Mouse (Mus musculus): ENCODE data around the gene Rpl15.
"Not testable (repeated sequence)": the region's sequence is repeated elsewhere in the genome, so short reads cannot be mapped to it uniquely, and the experiment has no call there.

Rpl15 gene

DNA sequence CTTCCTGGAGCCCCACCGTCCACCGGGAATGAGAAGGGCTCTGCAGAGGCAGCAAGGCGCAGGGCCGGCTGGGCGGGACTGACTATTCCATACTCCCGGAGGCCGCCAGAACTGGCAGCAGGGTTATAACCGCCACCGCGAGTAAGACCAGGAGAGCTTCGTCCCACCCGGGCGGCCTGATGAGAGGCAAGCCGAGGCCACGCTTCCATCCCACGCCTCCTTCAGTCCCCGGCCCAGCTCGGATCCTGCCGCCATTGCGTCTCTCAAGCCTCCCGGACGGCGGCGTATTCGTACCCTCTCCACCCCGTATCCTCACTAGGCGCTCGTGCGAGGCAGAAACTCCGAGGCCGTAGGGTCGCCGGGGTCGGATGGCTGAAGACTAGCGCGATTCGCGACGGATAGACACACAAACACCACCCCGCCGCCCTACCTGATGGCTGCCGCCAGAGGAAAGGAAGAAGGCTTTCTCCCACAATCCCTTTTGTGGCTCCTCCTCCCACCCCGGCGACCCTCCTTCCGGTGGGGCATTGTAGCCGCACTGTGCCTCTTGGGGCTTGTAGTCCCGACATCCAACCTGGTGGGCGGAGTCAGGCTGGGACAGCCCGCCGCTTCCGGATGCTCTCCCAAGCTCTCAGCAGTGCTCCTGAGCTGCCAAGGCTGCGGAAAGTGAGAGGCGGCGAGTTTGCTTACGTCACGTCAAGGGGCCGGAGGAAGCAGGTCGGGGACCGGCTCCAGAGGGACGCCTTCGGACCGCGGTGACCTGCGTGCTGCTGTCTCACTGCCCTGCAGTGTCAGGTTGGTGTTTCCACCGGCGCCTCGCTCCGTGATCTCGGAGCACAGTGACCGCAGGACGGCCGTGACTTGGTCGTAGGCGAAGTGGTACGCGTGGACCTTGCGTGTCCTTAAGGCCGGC is at the start of gene Rpl15, which contains the start of gene Nkiras1:
Rpl15 (minus strand) TSS at position 863 of the 913 bp plus-strand sequence.
Nkiras1 (plus strand) TSS at position 608 of the 913 bp plus-strand sequence.
- DNase-seq: peak; percentile 96 to 97

- no peak for DNase-seq
Observed at GRCm38 (mm10) chr14:18317457-18318411, 46.5 kb upstream of the Rpl15 start.

DNA sequence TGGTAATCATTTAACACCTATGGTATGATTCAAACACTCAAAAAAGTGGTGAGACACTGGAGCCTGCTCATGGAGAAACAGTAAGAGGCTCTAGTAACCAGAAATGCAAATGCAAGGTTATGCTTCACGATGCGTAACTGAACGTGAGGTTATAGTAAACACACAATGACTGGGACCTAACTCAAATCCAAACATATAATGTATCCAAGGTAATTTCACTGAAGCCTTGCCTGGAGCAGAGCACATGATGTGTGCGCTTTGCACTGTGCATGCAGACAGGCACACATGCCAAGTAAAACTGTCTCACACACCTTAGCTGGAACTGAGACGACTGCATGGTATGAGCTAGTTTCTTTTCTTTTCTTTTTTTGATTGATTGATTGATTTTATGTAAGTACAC is 33.0 kb upstream of the Rpl15 start:
- DNase-seq: peak in 1 of 2 experiments; percentile 11

DNA sequence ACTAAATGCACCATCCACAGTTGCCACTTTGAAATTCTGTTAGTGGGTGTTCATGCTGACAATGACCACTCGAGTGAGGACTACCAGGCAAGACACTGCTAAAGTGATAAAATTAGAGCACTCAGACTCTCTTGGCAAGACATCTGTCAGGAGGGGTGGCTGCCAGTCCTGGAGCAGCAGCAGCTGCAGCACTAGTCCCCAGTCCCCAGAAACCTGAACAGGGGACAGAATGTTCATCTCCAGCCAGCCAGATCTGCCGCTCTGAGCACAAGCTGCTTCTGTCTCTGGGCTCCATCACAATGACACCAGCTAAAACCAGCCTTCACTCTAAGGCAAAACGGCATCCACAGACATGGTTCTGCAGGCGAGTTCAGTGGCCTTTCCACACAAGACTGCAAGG is 32.1 kb upstream of the Rpl15 start:
- DNase-seq: no peak

GRCm38 (mm10) chr14:18302750-18303149 is 31.6 kb upstream of the Rpl15 start:
- DNase-seq: no peak

DNA sequence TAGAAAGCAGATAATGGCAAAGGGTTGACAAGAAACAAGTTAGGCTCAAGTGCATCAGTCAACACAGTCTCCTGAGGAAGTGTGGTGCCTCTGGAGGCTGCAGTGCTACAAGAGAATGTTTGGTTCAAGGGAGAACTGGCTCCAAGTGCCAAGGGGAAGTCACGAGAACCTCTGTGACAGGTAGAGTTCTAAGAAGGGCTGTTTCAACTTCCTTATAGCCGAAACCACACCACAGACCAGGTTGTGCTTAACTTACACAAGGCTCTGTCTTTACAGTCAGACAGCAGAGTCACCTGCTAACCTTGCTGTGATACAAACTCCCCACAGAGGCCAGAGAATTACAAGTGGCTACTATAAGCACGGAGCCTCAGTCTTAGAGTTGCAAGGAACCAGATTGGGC is 30.4 kb upstream of the Rpl15 start:
- peak; percentile 31 to 43 for DNase-seq

- DNase-seq: peak; percentile 32 to 47
Observed at GRCm38 (mm10) chr14:18300676-18301075, 29.5 kb upstream of the Rpl15 start.

GRCm38 (mm10) chr14:18298874-18299273 is 27.7 kb upstream of the Rpl15 start:
- DNase-seq: no peak

GRCm38 (mm10) chr14:18297441-18297840 is 26.2 kb upstream of the Rpl15 start:
- DNase-seq: no peak

DNA sequence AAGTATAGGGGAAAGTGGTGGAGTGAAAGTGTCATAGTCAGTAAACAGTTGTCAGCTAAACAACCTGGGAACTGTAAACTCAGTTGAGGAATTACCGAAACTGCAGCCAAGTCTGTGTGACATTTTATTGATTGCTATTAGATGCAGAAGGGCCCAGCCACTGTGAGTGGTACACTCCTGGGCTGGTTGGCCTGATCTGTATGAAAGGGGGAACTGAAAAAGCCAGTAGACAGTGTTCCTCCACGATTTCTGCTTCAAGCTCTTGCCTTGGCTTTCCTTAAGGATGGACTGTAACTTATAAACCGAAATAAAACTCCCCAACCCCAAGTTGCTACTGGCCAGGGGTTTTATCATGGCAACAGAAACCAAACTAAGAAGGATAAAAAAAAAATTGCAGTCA is 21.4 kb upstream of the Rpl15 start:
- DNase-seq: no peak

GRCm38 (mm10) chr14:18292111-18292510 is 20.9 kb upstream of the Rpl15 start:
- no peak for DNase-seq

DNA sequence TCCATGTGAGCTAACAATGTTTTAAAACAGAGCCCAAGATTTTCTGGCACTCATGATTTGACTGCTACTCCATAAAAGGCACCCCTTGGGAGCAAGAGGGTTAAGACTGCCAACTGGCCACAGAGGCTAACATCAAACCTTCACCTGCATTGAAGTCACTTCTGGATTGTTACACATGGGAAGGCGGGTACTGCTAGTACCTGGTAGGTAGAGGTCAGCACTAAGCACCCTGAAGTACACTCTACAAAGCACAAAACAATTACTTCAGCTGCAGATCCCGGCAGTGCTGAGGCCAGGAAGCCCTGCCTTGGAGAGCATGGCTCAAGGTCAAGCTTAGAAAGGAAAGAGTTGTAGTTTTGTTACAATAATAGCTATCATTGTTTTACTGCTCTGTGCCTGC is 16.2 kb upstream of the Rpl15 start:
- no peak for DNase-seq

GRCm38 (mm10) chr14:18286441-18286840 is 15.2 kb upstream of the Rpl15 start:
- no peak for DNase-seq

DNA sequence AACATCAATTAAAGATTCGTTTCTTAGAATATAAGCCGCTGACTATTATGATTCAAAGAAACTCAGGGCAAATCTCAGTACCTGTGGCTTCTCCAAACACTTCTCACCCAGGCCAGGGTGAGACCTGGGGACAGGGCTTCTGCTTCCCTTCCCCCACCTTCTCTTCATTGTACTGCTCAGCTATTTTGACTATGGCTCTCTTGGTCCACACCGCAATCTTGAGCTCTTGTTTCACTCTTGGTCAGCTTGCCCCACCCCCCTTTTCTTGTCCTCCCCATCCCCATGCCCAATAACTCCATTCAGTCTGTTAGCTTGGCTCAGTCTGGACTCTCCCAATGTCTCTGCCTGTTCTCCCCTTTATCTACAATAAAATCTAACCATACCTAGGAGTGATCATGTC is 14.3 kb upstream of the Rpl15 start:
- no peak for DNase-seq

DNA sequence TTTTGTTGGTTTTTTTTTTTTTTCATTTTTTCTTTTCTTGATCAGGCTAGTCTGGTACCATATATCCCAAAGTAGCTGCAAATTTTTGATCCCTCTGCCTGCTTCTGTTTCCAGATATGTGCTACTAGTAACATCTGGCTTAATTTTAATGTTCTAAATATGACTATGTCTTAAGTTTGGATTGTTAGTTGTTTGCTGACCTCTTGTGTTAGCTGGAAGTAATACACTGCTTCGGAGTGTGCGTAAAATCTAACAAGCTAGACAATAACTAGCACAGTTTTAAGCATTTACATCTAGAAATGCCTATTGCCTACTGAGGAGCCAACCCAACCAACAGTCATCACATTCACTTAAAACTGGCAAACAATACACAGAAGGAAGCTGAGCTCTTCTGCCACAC is 13.4 kb upstream of the Rpl15 start:
- DNase-seq: peak; percentile 22 to 25

DNA sequence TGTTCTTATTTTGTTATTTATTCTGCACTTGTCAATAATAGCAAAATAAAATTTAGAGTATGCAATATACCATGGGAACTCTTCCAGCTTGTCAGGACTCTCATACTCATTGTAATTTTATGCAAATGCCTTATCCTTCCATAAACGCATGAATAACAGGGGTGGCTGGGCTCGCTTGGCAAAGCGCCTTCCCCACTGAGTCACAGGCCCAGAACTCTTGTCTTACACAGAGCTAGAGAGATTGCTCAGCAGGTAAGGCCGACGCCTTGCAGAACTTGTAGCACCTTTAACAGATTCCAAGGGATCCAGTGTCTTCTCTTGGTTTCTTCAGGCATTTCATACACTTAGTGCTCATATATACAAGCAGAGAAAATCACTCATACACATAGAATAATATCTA is 9.2 kb upstream of the Rpl15 start:
- no peak for DNase-seq

DNA sequence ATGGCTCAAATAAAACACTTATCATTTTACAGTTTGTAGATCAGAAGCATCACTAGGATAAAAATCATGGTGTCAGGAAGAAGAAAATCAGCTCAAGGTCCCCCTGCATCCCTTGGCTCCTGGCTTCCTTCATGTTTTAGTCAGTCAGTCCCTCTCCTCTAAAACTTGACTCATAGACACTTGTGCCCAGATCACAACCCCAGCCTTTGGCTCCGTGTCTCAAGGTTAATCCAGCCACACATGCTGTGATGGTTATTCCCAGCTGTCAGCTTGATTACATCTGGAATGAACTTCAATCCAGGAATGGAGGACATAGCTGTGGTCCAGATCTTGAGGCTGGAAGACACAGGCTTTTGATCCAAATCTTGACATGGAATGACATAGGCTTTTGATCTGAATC is 3.3 kb upstream of the Rpl15 start:
- no peak for DNase-seq

- DNase-seq: no peak
Observed at GRCm38 (mm10) chr14:18271666-18272065, 475 bp upstream of the Rpl15 start.

DNA sequence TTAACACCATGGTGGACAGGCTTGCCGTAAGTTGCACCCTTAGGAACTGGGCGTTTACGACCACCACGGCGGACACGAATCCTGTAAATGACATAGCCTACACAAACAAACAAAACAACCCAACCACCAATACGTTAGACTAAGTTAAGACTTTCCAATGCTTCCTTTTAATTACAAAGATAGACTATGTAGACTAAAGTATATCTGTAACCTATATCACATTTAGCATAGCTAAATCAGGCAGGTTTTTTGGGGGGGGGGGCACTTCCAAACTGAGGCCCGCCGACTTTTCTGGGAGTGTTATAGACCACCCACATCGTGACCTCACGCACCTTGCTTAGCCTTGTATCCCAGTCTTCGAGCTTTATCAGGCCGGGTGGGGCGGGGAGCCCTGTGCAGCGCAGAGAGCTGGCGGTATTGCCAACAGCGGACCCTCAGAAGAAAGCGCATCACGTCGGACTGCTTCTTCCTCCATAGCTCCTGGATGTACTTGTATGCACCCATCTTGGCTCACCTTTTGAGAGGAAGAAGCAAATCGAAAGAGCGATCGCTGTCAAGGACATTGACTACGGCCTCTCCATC is 1.2 kb downstream of the Rpl15 start:
- DNase-seq: not testable (repeated sequence)

DNA sequence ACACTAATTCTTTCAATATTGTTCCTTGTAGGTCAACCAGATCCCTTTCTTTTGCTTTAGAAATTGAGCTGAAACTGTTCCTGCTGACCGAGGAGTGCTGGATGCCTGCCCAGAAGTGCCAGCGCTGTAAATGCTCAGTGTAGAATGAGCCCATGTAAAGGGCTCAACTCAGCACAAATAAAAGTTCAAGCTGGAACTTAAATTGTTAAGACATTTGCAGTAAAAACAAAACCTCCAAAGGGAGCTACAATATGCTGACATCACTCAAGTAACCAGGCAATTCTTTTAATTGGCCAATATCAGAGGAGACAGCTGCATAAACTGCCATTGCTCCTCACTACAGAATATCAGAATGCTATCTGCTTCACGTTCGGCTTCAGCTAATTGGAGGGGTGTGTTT is 7.8 kb downstream of the Rpl15 start:
- DNase-seq: no peak

GRCm38 (mm10) chr14:18261203-18261602 is 10.0 kb downstream of the Rpl15 start:
- no peak for DNase-seq

- DNase-seq: no peak
Observed at GRCm38 (mm10) chr14:18242638-18243130, 28.5 kb downstream of the Rpl15 start.

- no peak for DNase-seq
Observed at GRCm38 (mm10) chr14:18241786-18242185, 29.4 kb downstream of the Rpl15 start.
